Comparison of ENCODE assay signal across 9 mouse cellular contexts in genomic region chr2:71117797-71118708, GRCm38 (mm10). TPM values are rescaled to one million over a fixed set of nuclear protein-coding genes. Genes with fewer than 3 reads are reported as not detected.
DNase-seq lines count a peak whose midpoint lies in the region; ATAC-seq and TF ChIP-seq lines count a peak whose summit lies in the region.
"Had no signal": no experiment of that assay in that cellular context is flagged by ENCODE, and none has a peak within 500 bp of the region (broad histone marks: within the 10 kb centered on the region; RNA-seq: fewer than 3 reads in every experiment).

Gene Cybrd1 (plus strand): TSS chr2:71117923.

- H3K27ac ChIP-seq in layer of hippocampus, adult 2 months = no peak within 1 kb of the TSS
- peak within 1 kb of the TSS; percentile 38; the same call in 1 of the 2 replicates for H3K27ac ChIP-seq in hindbrain, embryonic 14.5 days
- H3K27ac ChIP-seq in liver, embryonic 13.5 days = no peak within 1 kb of the TSS
- H3K27ac ChIP-seq in neural tube, embryonic 14.5 days (ENCODE audit: low read depth, low read length) = no peak within 1 kb of the TSS

- no peaks in the 10 kb centered on the region for H3K9me3 ChIP-seq in hindbrain, embryonic 14.5 days (ENCODE audit: control insufficient read depth, low read length)
- peaks cover 7% of the 10 kb centered on the region; the same call in 1 of the 2 replicates for H3K9me3 ChIP-seq in liver, embryonic 13.5 days (replicated peaks)
- H3K9me3 ChIP-seq in neural tube, embryonic 14.5 days (ENCODE audit: control insufficient read depth, low read length) = no peaks in the 10 kb centered on the region

- TF ChIP-seq CTCF in layer of hippocampus, adult 2 months (conservative IDR thresholded peaks at IDR 0.05) = no peak

- peak in 1 of 2 experiments; percentile 13 for DNase-seq in layer of hippocampus, adult 2 months (ENCODE audit: low spot score in 2 of 2)
- no peak for DNase-seq in layer of hippocampus, adult 9-11 months
- DNase-seq in adrenal gland, postnatal 25 days = peak; percentile 49
- peak; percentile 27 to 60 for DNase-seq in gastrocnemius, adult 8-10 months (ENCODE audit: low spot score in 2 of 2)
- DNase-seq in hindbrain, embryonic 14.5 days (ENCODE audit: low spot score) = peak; percentile 44
- no peak for DNase-seq in liver, embryonic 13.5 days

- peak within 1 kb of the TSS; percentile 55 for H3K4me3 ChIP-seq in layer of hippocampus, adult 2 months
- H3K4me3 ChIP-seq in hindbrain, embryonic 14.5 days (replicated peaks; ENCODE audit: low read length) = peak within 1 kb of the TSS; percentile 38
- peak within 1 kb of the TSS; percentile 59 for H3K4me3 ChIP-seq in liver, embryonic 13.5 days (replicated peaks)
- peak within 1 kb of the TSS; percentile 34 for H3K4me3 ChIP-seq in neural tube, embryonic 14.5 days (ENCODE audit: low read depth, low read length)

- no peaks in the 10 kb centered on the region for H3K36me3 ChIP-seq in hindbrain, embryonic 14.5 days (replicated peaks; ENCODE audit: control insufficient read depth, insufficient read depth)
- no peaks in the 10 kb centered on the region for H3K36me3 ChIP-seq in liver, embryonic 13.5 days
- H3K36me3 ChIP-seq in neural tube, embryonic 14.5 days (ENCODE audit: control insufficient read depth, insufficient read depth, low read length) = no peaks in the 10 kb centered on the region

- H3K9ac ChIP-seq in hindbrain, embryonic 14.5 days = peak within 1 kb of the TSS; percentile 53; the same call in 1 of the 2 replicates
- peak within 1 kb of the TSS; percentile 60 for H3K9ac ChIP-seq in liver, embryonic 13.5 days
- peak within 1 kb of the TSS; percentile 32 for H3K9ac ChIP-seq in neural tube, embryonic 14.5 days (replicated peaks; ENCODE audit: low read depth, low read length)

- peaks cover 9% of the 10 kb centered on the region for H3K4me1 ChIP-seq in hindbrain, embryonic 14.5 days (replicated peaks; ENCODE audit: control insufficient read depth, insufficient read depth, low read length)
- H3K4me1 ChIP-seq in liver, embryonic 13.5 days (replicated peaks) = peaks cover 13% of the 10 kb centered on the region; the same call in 1 of the 2 replicates
- H3K4me1 ChIP-seq in neural tube, embryonic 14.5 days (ENCODE audit: control insufficient read depth, insufficient read depth, low read length) = peaks cover 5% of the 10 kb centered on the region; the same call in 1 of the 2 replicates

- H3K27me3 ChIP-seq in hindbrain, embryonic 14.5 days (ENCODE audit: control insufficient read depth, insufficient read depth, low read length) = peaks cover 29% of the 10 kb centered on the region
- peaks cover 45% of the 10 kb centered on the region for H3K27me3 ChIP-seq in liver, embryonic 13.5 days
- peaks cover 3% of the 10 kb centered on the region; the same call in 1 of the 2 replicates for H3K27me3 ChIP-seq in neural tube, embryonic 14.5 days (ENCODE audit: control insufficient read depth, insufficient read depth, low read length)
- H3K27me3 ChIP-seq: Patski had no signal

- 5% methylated on average over 59 of the region's 60 CpGs for WGBS in hindbrain, embryonic 14.5 days
- 3% methylated on average over 60 of the region's 60 CpGs for WGBS in liver, embryonic 13.5 days (ENCODE audit: insufficient replicate concordance)
- WGBS in neural tube, embryonic 14.5 days = 2% methylated on average over 56 of the region's 60 CpGs

- ATAC-seq in hindbrain, embryonic 14.5 days (ENCODE audit: low FRiP score) = no peak; the same call in 1 of the 2 replicates
- ATAC-seq in liver, embryonic 13.5 days (ENCODE audit: low read depth) = no peak
- ATAC-seq in neural tube, embryonic 14.5 days (ENCODE audit: low read depth) = peak; percentile 39; the same call in 1 of the 2 replicates
- ATAC-seq in inflammation-experienced regulatory T-cells, adult 6 months = no peak
- ATAC-seq: Patski had no signal

- H3K4me2 ChIP-seq in hindbrain, embryonic 14.5 days (replicated peaks) = peak within 1 kb of the TSS; percentile 72
- H3K4me2 ChIP-seq in liver, embryonic 13.5 days = peak within 1 kb of the TSS; percentile 71
- H3K4me2 ChIP-seq in neural tube, embryonic 14.5 days (ENCODE audit: low read depth, low read length) = peak within 1 kb of the TSS; percentile 55

RNA-seq across cellular contexts. Expression of gene Cybrd1, which starts in this region (rescaled TPM):
- total RNA-seq in layer of hippocampus, adult 2 months (2021) = 1 to 10 TPM; 2.7 to 3.2 TPM
- total RNA-seq in adrenal gland, postnatal 25 days (2021) = 0.48 and 0.58 TPM in 2 replicates
- under 1 TPM; 0.10 to 0.45 (median 0.27) TPM for total RNA-seq in gastrocnemius, adult 8-10 months (2022)
- 4.1 and 4.3 TPM in 2 replicates for polyA plus RNA-seq in hindbrain, embryonic 14.5 days (2014; fragmentation: Nextera tagmentation; extraction: Ambion mirVana)
- polyA plus RNA-seq in liver, embryonic 13.5 days (2015; fragmentation: Nextera tagmentation; extraction: Ambion mirVana) = 0.60 and 0.85 TPM in 2 replicates
- polyA plus RNA-seq in neural tube, embryonic 14.5 days (2014; fragmentation: Nextera tagmentation; extraction: Ambion mirVana) = 1.8 and 2.5 TPM in 2 replicates
- under 1 TPM in 2 of 3 experiments, not detected in 1; 0.07 to 0.13 TPM for polyA plus RNA-seq in inflammation-experienced regulatory T-cells, adult 6 months (2017; shearing (Covaris generic))

Comparison
In these comparisons a context has a peak if more than half of its experiments do, and no peak if none do; other contexts are left out.
1. Peak in DNase-seq in adrenal gland, postnatal 25 days; RNA of the gene not detected or under 1 TPM.
2. Peak in DNase-seq in gastrocnemius, adult 8-10 months; RNA of the gene not detected or under 1 TPM.